Mouse (Mus musculus): ENCODE results near the gene Ephx4.

Ephx4 gene

GRCm38 (mm10) chr5:107431249-107431648 lies 28.7 kb downstream of the Ephx4 start, which contains the start of gene Lpcat2b:
Gene Lpcat2b, plus strand, starts transcription at chr5:107431549.
- no peak for DNase-seq (ENCODE audit: low read depth in 2 of 2, low spot score in 2 of 2)

GRCm38 (mm10) chr5:107434001-107434400 lies 31.5 kb downstream of the Ephx4 start:
- no peak for DNase-seq (ENCODE audit: low read depth in 2 of 2, low spot score in 2 of 2)

GRCm38 (mm10) chr5:107436185-107436584 lies 33.6 kb downstream of the Ephx4 start:
- no peak for DNase-seq (ENCODE audit: low read depth in 2 of 2, low spot score in 2 of 2)

GRCm38 (mm10) chr5:107436587-107437209 lies 34.2 kb downstream of the Ephx4 start:
- DNase-seq (ENCODE audit: low read depth in 2 of 2, low spot score in 2 of 2), result no peak

- peak; percentile 88 to 90 for DNase-seq (ENCODE audit: low read depth in 2 of 2, low spot score in 2 of 2)
Measured at GRCm38 (mm10) chr5:107437464-107438281, 35.1 kb downstream of the Ephx4 start, which contains the start of gene Btbd8. Gene Btbd8, plus strand, starts transcription at chr5:107437997.

- peak in 1 of 2 experiments; percentile 3 for DNase-seq (ENCODE audit: low read depth in 2 of 2, low spot score in 2 of 2)
Measured at GRCm38 (mm10) chr5:107438353-107438752, 35.8 kb downstream of the Ephx4 start.

- no peak for DNase-seq (ENCODE audit: low read depth in 2 of 2, low spot score in 2 of 2)
Measured at GRCm38 (mm10) chr5:107441881-107442280, 39.3 kb downstream of the Ephx4 start.

- DNase-seq (ENCODE audit: low read depth in 2 of 2, low spot score in 2 of 2), result no peak
Measured at GRCm38 (mm10) chr5:107444251-107444650, 41.7 kb downstream of the Ephx4 start.

GRCm38 (mm10) chr5:107447977-107448376 lies 45.4 kb downstream of the Ephx4 start:
- no peak for DNase-seq (ENCODE audit: low read depth in 2 of 2, low spot score in 2 of 2)

- DNase-seq (ENCODE audit: low read depth in 2 of 2, low spot score in 2 of 2), result no peak
Measured at GRCm38 (mm10) chr5:107448784-107449183, 46.2 kb downstream of the Ephx4 start.

GRCm38 (mm10) chr5:107449620-107450019 lies 47.1 kb downstream of the Ephx4 start:
- no peak for DNase-seq (ENCODE audit: low read depth in 2 of 2, low spot score in 2 of 2)

- no peak for DNase-seq (ENCODE audit: low read depth in 2 of 2, low spot score in 2 of 2)
Measured at GRCm38 (mm10) chr5:107450299-107450698, 47.8 kb downstream of the Ephx4 start.

GRCm38 (mm10) chr5:107462147-107463076 lies 59.9 kb downstream of the Ephx4 start:
- DNase-seq (ENCODE audit: low read depth in 2 of 2, low spot score in 2 of 2), result no peak

GRCm38 (mm10) chr5:107466501-107466900 lies 64.0 kb downstream of the Ephx4 start:
- no peak for DNase-seq (ENCODE audit: low read depth in 2 of 2, low spot score in 2 of 2)

GRCm38 (mm10) chr5:107467098-107467497 lies 64.6 kb downstream of the Ephx4 start:
- no peak for DNase-seq (ENCODE audit: low read depth in 2 of 2, low spot score in 2 of 2)

GRCm38 (mm10) chr5:107470600-107471329 lies 68.2 kb downstream of the Ephx4 start:
- no peak for DNase-seq (ENCODE audit: low read depth in 2 of 2, low spot score in 2 of 2)

Measured in CD8-positive naive resting alpha-beta T cell, adult 2 months (primary cell).